Mouse (Mus musculus) neural tube, embryonic 13.5 days (tissue): ENCODE results near the gene Tas2r126. TPM values are rescaled to one million over a fixed set of nuclear protein-coding genes. Genes with fewer than 3 reads are reported as not detected.
"Not testable (repeated sequence)": the region's sequence is repeated elsewhere in the genome, so short reads cannot be mapped to it uniquely, and the experiment has no call there.

Experiments
- ATAC-seq: fragments of 200-750 bp; cut with Nextera tagmentation; 2 replicates; pipeline ENCODE4 v1.8.0; 2017; ENCODE audit warnings: low read depth, mild to moderate bottlenecking, moderate TSS enrichment, moderate library complexity
- H3K27ac ChIP-seq: fragments of 300-500 bp; sonication (generic); replicated peaks from 2 replicates; pipeline ENCODE4 v1.5.1; 2015; ENCODE audit warnings: moderate library complexity, mild to moderate bottlenecking, inconsistent platforms
- H3K27me3 ChIP-seq: fragments of 300-500 bp; sonication (generic); 2 replicates; pipeline ENCODE4 v1.6.1; 2015; ENCODE audit warnings: mild to moderate bottlenecking, inconsistent platforms
- H3K36me3 ChIP-seq: fragments of 300-500 bp; sonication (generic); 2 replicates; pipeline ENCODE4 v1.6.1; 2015; ENCODE audit warnings: mild to moderate bottlenecking, inconsistent platforms
- H3K4me1 ChIP-seq: fragments of 300-500 bp; sonication (generic); replicated peaks from 2 replicates; pipeline ENCODE4 v1.6.1; 2015; ENCODE audit warnings: inconsistent platforms
- H3K4me2 ChIP-seq: fragments of 300-500 bp; sonication (generic); 2 replicates; pipeline ENCODE4 v1.6.1; 2015; ENCODE audit warnings: inconsistent platforms, mild to moderate bottlenecking, moderate library complexity
- H3K4me3 ChIP-seq: fragments of 300-500 bp; sonication (generic); 2 replicates; pipeline ENCODE4 v1.5.1; 2015; ENCODE audit warnings: mild to moderate bottlenecking, inconsistent platforms
- H3K9ac ChIP-seq: fragments of 300-500 bp; sonication (generic); 2 replicates; pipeline ENCODE4 v1.6.1; 2015; ENCODE audit warnings: moderate library complexity, mild to moderate bottlenecking, inconsistent platforms
- H3K9me3 ChIP-seq: fragments of 300-500 bp; sonication (generic); 2 replicates; pipeline ENCODE4 v1.6.1; 2016; ENCODE audit warnings: inconsistent platforms
- WGBS: fragments of 180-500 bp; shearing (Covaris S2); methylation state at CpG from one replicate; pipeline ENCODE4 v1.1.7; 2015; 5-methylcytosine and 5-hydroxymethylcytosine counted together
- polyA plus RNA-seq: library from polyadenylated mRNA; unstranded; fragments of >200 nt; fragmentation: Nextera tagmentation; extraction: Ambion mirVana; gene quantifications from 2 replicates; pipeline ENCODE4 v1.2.1, GENCODE M21; 2015

The Tas2r126 gene
- polyA plus RNA-seq, 1 experiment from 2014 or later, result not detected

- Histone ChIP-seq H3K4me3 (no peak overlapping the region), H3K36me3 (no peaks in the 10 kb centered on the region), H3K9me3 (no peaks in the 10 kb centered on the region), H3K9ac (no peak overlapping the region), H3K4me1 (no peaks in the 10 kb centered on the region), H3K27me3 (no peaks in the 10 kb centered on the region), H3K27ac (no peak overlapping the region), H3K4me2 (no peak overlapping the region)
- ATAC-seq, result no peak
- WGBS, result 91% methylated on average over 4 of the region's 4 CpGs
Observed at GRCm38 (mm10) chr6:42426337-42426736, 8.0 kb upstream of the Tas2r126 start.

GRCm38 (mm10) chr6:42433554-42433953 is 781 bp upstream of the Tas2r126 start:
- no peak overlapping the region for H3K27ac ChIP-seq
- no peaks in the 10 kb centered on the region for H3K4me1 ChIP-seq
- no peak overlapping the region for H3K4me3 ChIP-seq
- no peaks in the 10 kb centered on the region for H3K36me3 ChIP-seq
- no peak overlapping the region for H3K9ac ChIP-seq
- H3K9me3 ChIP-seq, result no peaks in the 10 kb centered on the region
- no peak overlapping the region for H3K4me2 ChIP-seq
- WGBS, result 74% methylated on average over 2 of the region's 2 CpGs
- H3K27me3 ChIP-seq, result no peaks in the 10 kb centered on the region
- no peak for ATAC-seq

- ATAC-seq, result no peak
- H3K9me3 ChIP-seq, result no peaks in the 10 kb centered on the region
- no peaks in the 10 kb centered on the region for H3K4me1 ChIP-seq
- no peak overlapping the region for H3K27ac ChIP-seq
- WGBS, result 75% methylated on average over 2 of the region's 2 CpGs
- no peak overlapping the region for H3K9ac ChIP-seq
- no peaks in the 10 kb centered on the region for H3K27me3 ChIP-seq
- H3K4me2 ChIP-seq, result no peak overlapping the region
- no peak overlapping the region for H3K4me3 ChIP-seq
- no peaks in the 10 kb centered on the region for H3K36me3 ChIP-seq
Observed at GRCm38 (mm10) chr6:42435490-42435889, 1.2 kb downstream of the Tas2r126 start.

- ATAC-seq, result no peak
- no peak overlapping the region for H3K9ac ChIP-seq
- no peak overlapping the region for H3K4me3 ChIP-seq
- 86% methylated on average over 2 of the region's 2 CpGs for WGBS
- H3K4me1 ChIP-seq, result no peaks in the 10 kb centered on the region
- no peaks in the 10 kb centered on the region for H3K9me3 ChIP-seq
- H3K36me3 ChIP-seq, result no peaks in the 10 kb centered on the region
- no peak overlapping the region for H3K4me2 ChIP-seq
- no peak overlapping the region for H3K27ac ChIP-seq
- no peaks in the 10 kb centered on the region for H3K27me3 ChIP-seq
Observed at GRCm38 (mm10) chr6:42441395-42441794, 7.1 kb downstream of the Tas2r126 start.

GRCm38 (mm10) chr6:42444491-42444890 is 10.2 kb downstream of the Tas2r126 start:
- Histone ChIP-seq H3K9me3 (no peaks in the 10 kb centered on the region), H3K27ac (no peak overlapping the region), H3K36me3 (no peaks in the 10 kb centered on the region), H3K4me2 (no peak overlapping the region), H3K4me1 (no peaks in the 10 kb centered on the region), H3K27me3 (no peaks in the 10 kb centered on the region), H3K9ac (no peak overlapping the region), H3K4me3 (no peak overlapping the region)
- WGBS, result 88% methylated on average over 2 of the region's 2 CpGs
- no peak for ATAC-seq

- no peaks in the 10 kb centered on the region for H3K36me3 ChIP-seq
- H3K4me2 ChIP-seq, result no peak overlapping the region
- H3K4me3 ChIP-seq, result no peak overlapping the region
- no peak overlapping the region for H3K27ac ChIP-seq
- H3K27me3 ChIP-seq, result no peaks in the 10 kb centered on the region
- 85% methylated on average over 2 of the region's 2 CpGs for WGBS
- ATAC-seq, result no peak
- no peak overlapping the region for H3K9ac ChIP-seq
- no peaks in the 10 kb centered on the region for H3K4me1 ChIP-seq
- no peaks in the 10 kb centered on the region for H3K9me3 ChIP-seq
Observed at GRCm38 (mm10) chr6:42447381-42447780, 13.0 kb downstream of the Tas2r126 start.

GRCm38 (mm10) chr6:42465096-42465495 is 30.8 kb downstream of the Tas2r126 start, which contains the start of gene Olfr458:
TSS of gene Olfr458 (minus strand) at chr6:42465196.
- no peak within 1 kb of the TSS for H3K27ac ChIP-seq

GRCm38 (mm10) chr6:42470542-42470941 is 36.2 kb downstream of the Tas2r126 start:
- Histone ChIP-seq H3K36me3 (no peaks in the 10 kb centered on the region), H3K9me3 (no peaks in the 10 kb centered on the region), H3K27ac (no peak overlapping the region), H3K4me1 (no peaks in the 10 kb centered on the region), H3K4me3 (no peak overlapping the region), H3K27me3 (no peaks in the 10 kb centered on the region), H3K9ac (no peak overlapping the region), H3K4me2 (no peak overlapping the region)
- ATAC-seq, result no peak
- 92% methylated on average over 4 of the region's 4 CpGs for WGBS

More at GRCm38 (mm10) chr6:42465096-42465495, 30.8 kb downstream of the Tas2r126 start, which contains the start of gene Olfr458:
- ATAC-seq, result no peak
- Histone ChIP-seq H3K9ac (no peak within 1 kb of the TSS), H3K27me3 (no peaks in the 10 kb centered on the region), H3K4me2 (no peak within 1 kb of the TSS), H3K9me3 (no peaks in the 10 kb centered on the region), H3K4me3 (no peak within 1 kb of the TSS), H3K4me1 (no peaks in the 10 kb centered on the region), H3K36me3 (no peaks in the 10 kb centered on the region)
- WGBS, result 77% methylated on average over 1 of the region's 1 CpGs

GRCm38 (mm10) chr6:42471298-42471697 is 37.0 kb downstream of the Tas2r126 start:
- not testable (repeated sequence) for H3K9ac ChIP-seq, H3K36me3 ChIP-seq, H3K4me3 ChIP-seq, H3K4me2 ChIP-seq, ATAC-seq, H3K9me3 ChIP-seq, H3K27ac ChIP-seq, H3K4me1 ChIP-seq, H3K27me3 ChIP-seq
- WGBS, result 98% methylated on average over 4 of the region's 4 CpGs

GRCm38 (mm10) chr6:42476235-42476634 is 41.9 kb downstream of the Tas2r126 start, which contains the start of gene Olfr457:
TSS of gene Olfr457 (minus strand) at chr6:42476335.
- Histone ChIP-seq H3K4me1 (no peaks in the 10 kb centered on the region), H3K4me3 (no peak within 1 kb of the TSS), H3K27ac (no peak within 1 kb of the TSS), H3K36me3 (no peaks in the 10 kb centered on the region), H3K9me3 (no peaks in the 10 kb centered on the region), H3K27me3 (no peaks in the 10 kb centered on the region), H3K4me2 (no peak within 1 kb of the TSS), H3K9ac (no peak within 1 kb of the TSS)
- ATAC-seq, result no peak
- WGBS, result 68% methylated on average over 1 of the region's 1 CpGs

- Histone ChIP-seq H3K36me3 (no peaks in the 10 kb centered on the region), H3K27ac (no peak overlapping the region), H3K9me3 (no peaks in the 10 kb centered on the region), H3K27me3 (no peaks in the 10 kb centered on the region), H3K4me2 (no peak overlapping the region), H3K4me3 (no peak overlapping the region), H3K4me1 (no peaks in the 10 kb centered on the region), H3K9ac (no peak overlapping the region)
- no peak for ATAC-seq
Observed at GRCm38 (mm10) chr6:42484633-42485032, 50.3 kb downstream of the Tas2r126 start.
